Mouse (Mus musculus): ENCODE data around the gene Asic5. TPM values are rescaled to one million over a fixed set of nuclear protein-coding genes. Genes with fewer than 3 reads are reported as not detected.

Asic5 gene
- not detected for polyA plus RNA-seq (2017; shearing (Covaris generic))

GRCm38 (mm10) chr3:81981990-81982389 is at the start of gene Asic5:
Gene Asic5 (plus strand): TSS chr3:81982290.

DNA sequence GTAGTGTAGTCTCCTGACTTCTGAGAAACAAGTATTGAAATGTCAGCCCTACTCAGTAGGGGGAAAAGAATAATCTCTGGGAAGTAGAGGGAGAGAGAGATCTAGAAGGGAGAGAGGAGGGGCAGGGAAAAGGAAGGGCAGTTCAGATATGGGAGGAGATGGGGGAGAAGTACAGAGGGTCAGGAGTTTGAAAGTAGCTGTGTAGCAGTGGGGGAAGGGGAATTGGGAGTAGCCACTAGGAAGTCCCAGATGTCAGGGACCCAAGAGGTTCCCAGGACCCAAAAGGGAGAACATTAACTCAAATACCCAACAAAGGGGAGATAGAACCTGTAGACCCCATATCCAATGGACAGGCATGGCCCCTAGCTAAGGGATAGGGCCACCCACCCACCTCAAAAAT is 6.0 kb upstream of the Asic5 start, which contains the start of gene Tdo2:
Gene Tdo2 (minus strand): TSS at position 101 of the 400 bp plus-strand sequence.

Other genes starting within 250 kb of the Asic5 start
- gene Ctso, start 49.7 kb upstream of the Asic5 start, polyA plus RNA-seq (2017; shearing (Covaris generic)): 10 to 100 TPM; 43.9 to 52.4 TPM
- gene Tdo2, start 6.1 kb upstream of the Asic5 start, polyA plus RNA-seq (2017; shearing (Covaris generic)): 1 to 10 TPM in 1 of 2 experiments, not detected in 1; 1.1 TPM
- gene Gucy1b1, start 92.4 kb downstream of the Asic5 start, polyA plus RNA-seq (2017; shearing (Covaris generic)): 1 to 10 TPM in 1 of 2 experiments, under 1 TPM in 1; 0.47 to 8.7 TPM
- gene Gucy1a1, start 163.5 kb downstream of the Asic5 start, polyA plus RNA-seq (2017; shearing (Covaris generic)): 10 to 100 TPM in 1 of 2 experiments, 1 to 10 TPM in 1; 1.3 to 11.2 TPM

Measured in activated CD4-positive, CD25-positive, alpha-beta regulatory T cell (primary cell).